Mouse (Mus musculus) midbrain, postnatal 0 days (tissue): ENCODE data around the gene AI467606. TPM values are rescaled to one million over a fixed set of nuclear protein-coding genes. Genes with fewer than 3 reads are reported as not detected.
A peak's percentile ranks its signal among the peaks of the same experiment; 100 is the strongest.

Experiments
- ATAC-seq: fragments of 200-750 bp; cut with Nextera tagmentation; 2 replicates; pipeline ENCODE4 v1.8.0; 2017; ENCODE audit warnings: moderate number of reproducible peaks, mild to moderate bottlenecking, moderate TSS enrichment, moderate library complexity; ENCODE audit not compliant: low FRiP score
- DNase-seq: peaks from one replicate; pipeline ENCODE4 v3.0.0-alpha.2; 2015; ENCODE audit warnings: low spot score
- H3K27ac ChIP-seq: fragments of 300-500 bp; sonication (generic); 2 replicates; pipeline ENCODE4 v1.5.1; 2014; ENCODE audit warnings: low read depth, mild to moderate bottlenecking, low read length, mixed read lengths
- H3K27me3 ChIP-seq: fragments of 300-500 bp; sonication (generic); 2 replicates; pipeline ENCODE4 v1.6.1; 2014; ENCODE audit warnings: low read length, control low read depth, mixed read lengths; ENCODE audit not compliant: insufficient read depth
- H3K36me3 ChIP-seq: fragments of 300-500 bp; sonication (generic); 2 replicates; pipeline ENCODE4 v1.6.1; 2014; ENCODE audit warnings: low read length, control low read depth, mixed read lengths; ENCODE audit not compliant: insufficient read depth
- H3K4me1 ChIP-seq: fragments of 300-500 bp; sonication (generic); 2 replicates; pipeline ENCODE4 v1.6.1; 2014; ENCODE audit warnings: mild to moderate bottlenecking, control low read depth, antibody characterized with exemption, low read length, mixed read lengths; ENCODE audit not compliant: insufficient read depth
- H3K4me2 ChIP-seq: fragments of 300-500 bp; sonication (generic); 2 replicates; pipeline ENCODE4 v1.6.1; 2014; ENCODE audit warnings: low read depth, mild to moderate bottlenecking, low read length, mixed read lengths; ENCODE audit not compliant: poor library complexity, severe bottlenecking
- H3K4me3 ChIP-seq: fragments of 300-500 bp; sonication (generic); 2 replicates; pipeline ENCODE4 v1.5.1; 2014; ENCODE audit warnings: low read depth, mild to moderate bottlenecking, low read length, moderate library complexity
- H3K9ac ChIP-seq: fragments of 300-500 bp; sonication (generic); replicated peaks from 2 replicates; pipeline ENCODE4 v1.6.1; 2014; ENCODE audit warnings: mild to moderate bottlenecking, low read length, moderate library complexity, mixed read lengths; ENCODE audit not compliant: poor library complexity, severe bottlenecking
- H3K9me3 ChIP-seq: fragments of 300-500 bp; sonication (generic); 2 replicates; pipeline ENCODE4 v1.6.1; 2016; ENCODE audit warnings: low read length, control low read depth
- CTCF ChIP-seq: IDR thresholded peaks from 2 replicates; pipeline ENCODE4 v1.5.1; 2016; ENCODE audit warnings: antibody characterized with exemption, mild to moderate bottlenecking
- WGBS: fragments of 180-500 bp; shearing (Covaris S2); extraction: QIAGEN DNeasy Blood & Tissue Kit; methylation state at CpG from one replicate; pipeline ENCODE4 v1.1.7; 2014; 5-methylcytosine and 5-hydroxymethylcytosine counted together
- polyA plus RNA-seq: library from polyadenylated mRNA; unstranded; fragments of >200 nt; fragmentation: Nextera tagmentation; extraction: Ambion mirVana; gene quantifications from 2 replicates; pipeline ENCODE4 v1.2.1, GENCODE M21; 2015
- total RNA-seq: library from RNA; depleted of rRNA; stranded (reverse); fragments of >200 nt; gene quantifications from 2 replicates; pipeline ENCODE4 v1.2.3, GENCODE M21; 2014

The AI467606 gene
- total and polyA plus RNA-seq, 2 experiments from 2014 or later: 1.9 to 5.9 TPM

- no peak for TF ChIP-seq CTCF
- no peaks in the 10 kb centered on the region for H3K36me3 ChIP-seq
- no peaks in the 10 kb centered on the region for H3K4me1 ChIP-seq
- DNase-seq (no peak), ATAC-seq (no peak)
- no peak overlapping the region for H3K4me2 ChIP-seq
- H3K9ac ChIP-seq: no peak overlapping the region
- no peak overlapping the region for H3K27ac ChIP-seq
- no peak overlapping the region for H3K4me3 ChIP-seq
- WGBS: 76% methylated on average over 7 of the region's 7 CpGs
- no peaks in the 10 kb centered on the region for H3K9me3 ChIP-seq
- H3K27me3 ChIP-seq: no peaks in the 10 kb centered on the region
Observed at GRCm38 (mm10) chr7:127105551-127105950, 14.4 kb downstream of the AI467606 start.

- peak; percentile 90 for DNase-seq
- Histone ChIP-seq H3K4me2 (no peak overlapping the region), H3K9me3 (no peaks in the 10 kb centered on the region), H3K27me3 (no peaks in the 10 kb centered on the region), H3K4me1 (no peaks in the 10 kb centered on the region), H3K36me3 (no peaks in the 10 kb centered on the region), H3K27ac (no peak overlapping the region; the same call in 1 of the 2 replicates), H3K9ac (no peak overlapping the region), H3K4me3 (no peak overlapping the region)
- 51% methylated on average over 18 of the region's 18 CpGs for WGBS
- peak; percentile 94 for TF ChIP-seq CTCF
- ATAC-seq: peak; percentile 57; the same call in 1 of the 2 replicates
Observed at GRCm38 (mm10) chr7:127110239-127111007, 19.3 kb downstream of the AI467606 start.

GRCm38 (mm10) chr7:127111461-127111860, 20.3 kb downstream of the AI467606 start:
- H3K4me3 ChIP-seq: no peak overlapping the region
- no peak overlapping the region for H3K27ac ChIP-seq
- DNase-seq: no peak
- no peaks in the 10 kb centered on the region for H3K36me3 ChIP-seq
- H3K9ac ChIP-seq: no peak overlapping the region
- no peaks in the 10 kb centered on the region for H3K4me1 ChIP-seq
- TF ChIP-seq CTCF: peak; percentile 72
- H3K27me3 ChIP-seq: no peaks in the 10 kb centered on the region
- no peak for ATAC-seq
- no peak overlapping the region for H3K4me2 ChIP-seq
- no peaks in the 10 kb centered on the region for H3K9me3 ChIP-seq
- 47% methylated on average over 6 of the region's 6 CpGs for WGBS

- WGBS: 85% methylated on average over 12 of the region's 12 CpGs
- no peak overlapping the region for H3K4me3 ChIP-seq
- TF ChIP-seq CTCF: no peak
Observed at GRCm38 (mm10) chr7:127112251-127112841, 21.2 kb downstream of the AI467606 start.

GRCm38 (mm10) chr7:127112921-127113597, 21.9 kb downstream of the AI467606 start:
- no peaks in the 10 kb centered on the region for H3K27me3 ChIP-seq
- H3K4me3 ChIP-seq: no peak overlapping the region
- 53% methylated on average over 9 of the region's 9 CpGs for WGBS
- H3K9ac ChIP-seq: no peak overlapping the region
- no peaks in the 10 kb centered on the region for H3K9me3 ChIP-seq
- H3K4me2 ChIP-seq: no peak overlapping the region
- no peaks in the 10 kb centered on the region for H3K4me1 ChIP-seq
- H3K27ac ChIP-seq: no peak overlapping the region
- ATAC-seq (no peak), DNase-seq (no peak)
- no peak for TF ChIP-seq CTCF
- H3K36me3 ChIP-seq: no peaks in the 10 kb centered on the region

More at GRCm38 (mm10) chr7:127112251-127112841, 21.2 kb downstream of the AI467606 start:
- H3K27ac ChIP-seq: no peak overlapping the region
- no peaks in the 10 kb centered on the region for H3K9me3 ChIP-seq
- no peak overlapping the region for H3K9ac ChIP-seq
- H3K4me2 ChIP-seq: no peak overlapping the region
- ATAC-seq: no peak
- no peak for DNase-seq
- no peaks in the 10 kb centered on the region for H3K36me3 ChIP-seq
- no peaks in the 10 kb centered on the region for H3K4me1 ChIP-seq
- H3K27me3 ChIP-seq: no peaks in the 10 kb centered on the region
